Mouse (Mus musculus): ENCODE results near the gene Stim1. TPM values are rescaled to one million over a fixed set of nuclear protein-coding genes. Genes with fewer than 3 reads are reported as not detected.
"Not testable (repeated sequence)": the region's sequence is repeated elsewhere in the genome, so short reads cannot be mapped to it uniquely, and the experiment has no call there.

Gene Stim1
- polyA plus RNA-seq, 1 experiment from 2014 or later: 14.3 TPM

- Histone ChIP-seq H3K4me3 (ENCODE audit: low read depth, low read length) (no peak overlapping the region), H3K9me3 (ENCODE audit: control insufficient read depth, low read length) (no peaks in the 10 kb centered on the region), H3K4me2 (ENCODE audit: low read depth, low read length, severe bottlenecking) (no peak overlapping the region), H3K9ac (ENCODE audit: low read length) (no peak overlapping the region), H3K4me1 (replicated peaks; ENCODE audit: control insufficient read depth, insufficient read depth, low read length) (no peaks in the 10 kb centered on the region), H3K36me3 (ENCODE audit: control insufficient read depth, insufficient read depth, low read length) (no peaks in the 10 kb centered on the region), H3K27ac (ENCODE audit: low read depth, low read length) (no peak overlapping the region), H3K27me3 (ENCODE audit: control insufficient read depth, insufficient read depth, low read length) (no peaks in the 10 kb centered on the region)
- ATAC-seq (replicated peaks; ENCODE audit: low FRiP score) (no peak), DNase-seq (ENCODE audit: low spot score) (peak; percentile 37)
- 94% methylated on average over 5 of the region's 5 CpGs for WGBS
These were observed 209.0 kb downstream of the Stim1 start for GRCm38 (mm10) chr7:102476601-102477000.

- H3K36me3 ChIP-seq (ENCODE audit: control insufficient read depth, insufficient read depth, low read length): no peaks in the 10 kb centered on the region
- H3K9me3 ChIP-seq (ENCODE audit: control insufficient read depth, low read length): no peaks in the 10 kb centered on the region
- no peak overlapping the region for H3K27ac ChIP-seq (ENCODE audit: low read depth, low read length)
- WGBS: 81% methylated on average over 11 of the region's 11 CpGs
- no peak overlapping the region for H3K4me2 ChIP-seq (ENCODE audit: low read depth, low read length, severe bottlenecking)
- ATAC-seq (replicated peaks; ENCODE audit: low FRiP score) (no peak), DNase-seq (ENCODE audit: low spot score) (peak; percentile 51)
- no peak overlapping the region for H3K9ac ChIP-seq (ENCODE audit: low read length)
- H3K4me1 ChIP-seq (replicated peaks; ENCODE audit: control insufficient read depth, insufficient read depth, low read length): no peaks in the 10 kb centered on the region
- H3K4me3 ChIP-seq (ENCODE audit: low read depth, low read length): no peak overlapping the region
- H3K27me3 ChIP-seq (ENCODE audit: control insufficient read depth, insufficient read depth, low read length): no peaks in the 10 kb centered on the region
These were observed 209.8 kb downstream of the Stim1 start for GRCm38 (mm10) chr7:102477377-102477776.

GRCm38 (mm10) chr7:102478425-102478824 lies 210.8 kb downstream of the Stim1 start:
- H3K9me3 ChIP-seq (ENCODE audit: control insufficient read depth, low read length): no peaks in the 10 kb centered on the region
- peak; percentile 25 for DNase-seq (ENCODE audit: low spot score)
- H3K27me3 ChIP-seq (ENCODE audit: control insufficient read depth, insufficient read depth, low read length): no peaks in the 10 kb centered on the region
- H3K4me2 ChIP-seq (ENCODE audit: low read depth, low read length, severe bottlenecking): no peak overlapping the region
- no peaks in the 10 kb centered on the region for H3K4me1 ChIP-seq (replicated peaks; ENCODE audit: control insufficient read depth, insufficient read depth, low read length)
- 89% methylated on average over 4 of the region's 4 CpGs for WGBS
- no peaks in the 10 kb centered on the region for H3K36me3 ChIP-seq (ENCODE audit: control insufficient read depth, insufficient read depth, low read length)
- H3K4me3 ChIP-seq (ENCODE audit: low read depth, low read length): no peak overlapping the region
- no peak overlapping the region for H3K9ac ChIP-seq (ENCODE audit: low read length)
- H3K27ac ChIP-seq (ENCODE audit: low read depth, low read length): no peak overlapping the region
- no peak for ATAC-seq (replicated peaks; ENCODE audit: low FRiP score)

GRCm38 (mm10) chr7:102478926-102479325 lies 211.3 kb downstream of the Stim1 start:
- Histone ChIP-seq H3K9me3 (ENCODE audit: control insufficient read depth, low read length) (no peaks in the 10 kb centered on the region), H3K27ac (ENCODE audit: low read depth, low read length) (no peak overlapping the region), H3K4me2 (ENCODE audit: low read depth, low read length, severe bottlenecking) (no peak overlapping the region), H3K27me3 (ENCODE audit: control insufficient read depth, insufficient read depth, low read length) (no peaks in the 10 kb centered on the region), H3K36me3 (ENCODE audit: control insufficient read depth, insufficient read depth, low read length) (no peaks in the 10 kb centered on the region), H3K9ac (ENCODE audit: low read length) (no peak overlapping the region), H3K4me3 (ENCODE audit: low read depth, low read length) (no peak overlapping the region), H3K4me1 (replicated peaks; ENCODE audit: control insufficient read depth, insufficient read depth, low read length) (no peaks in the 10 kb centered on the region)
- ATAC-seq (replicated peaks; ENCODE audit: low FRiP score) (no peak), DNase-seq (ENCODE audit: low spot score) (peak; percentile 7)
- WGBS: 92% methylated on average over 3 of the region's 3 CpGs

GRCm38 (mm10) chr7:102479368-102480078 lies 211.9 kb downstream of the Stim1 start:
- no peak overlapping the region for H3K9ac ChIP-seq (ENCODE audit: low read length)
- no peaks in the 10 kb centered on the region for H3K9me3 ChIP-seq (ENCODE audit: control insufficient read depth, low read length)
- no peaks in the 10 kb centered on the region for H3K4me1 ChIP-seq (replicated peaks; ENCODE audit: control insufficient read depth, insufficient read depth, low read length)
- ATAC-seq (replicated peaks; ENCODE audit: low FRiP score) (no peak), DNase-seq (ENCODE audit: low spot score) (no peak)
- no peaks in the 10 kb centered on the region for H3K27me3 ChIP-seq (ENCODE audit: control insufficient read depth, insufficient read depth, low read length)
- H3K4me2 ChIP-seq (ENCODE audit: low read depth, low read length, severe bottlenecking): no peak overlapping the region
- H3K4me3 ChIP-seq (ENCODE audit: low read depth, low read length): no peak overlapping the region
- 83% methylated on average over 5 of the region's 5 CpGs for WGBS
- H3K27ac ChIP-seq (ENCODE audit: low read depth, low read length): no peak overlapping the region
- H3K36me3 ChIP-seq (ENCODE audit: control insufficient read depth, insufficient read depth, low read length): no peaks in the 10 kb centered on the region

- ATAC-seq (replicated peaks; ENCODE audit: low FRiP score) (no peak), DNase-seq (ENCODE audit: low spot score) (no peak)
- Histone ChIP-seq H3K4me1 (replicated peaks; ENCODE audit: control insufficient read depth, insufficient read depth, low read length) (no peaks in the 10 kb centered on the region), H3K9me3 (ENCODE audit: control insufficient read depth, low read length) (no peaks in the 10 kb centered on the region), H3K27me3 (ENCODE audit: control insufficient read depth, insufficient read depth, low read length) (no peaks in the 10 kb centered on the region), H3K36me3 (ENCODE audit: control insufficient read depth, insufficient read depth, low read length) (no peaks in the 10 kb centered on the region), H3K4me2 (ENCODE audit: low read depth, low read length, severe bottlenecking) (no peak overlapping the region), H3K4me3 (ENCODE audit: low read depth, low read length) (no peak overlapping the region), H3K9ac (ENCODE audit: low read length) (no peak overlapping the region), H3K27ac (ENCODE audit: low read depth, low read length) (no peak overlapping the region)
- 89% methylated on average over 4 of the region's 4 CpGs for WGBS
These were observed 213.2 kb downstream of the Stim1 start for GRCm38 (mm10) chr7:102480821-102481220.

GRCm38 (mm10) chr7:102481579-102481978 lies 214.0 kb downstream of the Stim1 start, which contains the start of gene Olfr543:
Gene Olfr543 (minus strand): TSS chr7:102481679.
- H3K4me2 ChIP-seq (ENCODE audit: low read depth, low read length, severe bottlenecking): no peak within 1 kb of the TSS
- no peaks in the 10 kb centered on the region for H3K36me3 ChIP-seq (ENCODE audit: control insufficient read depth, insufficient read depth, low read length)
- H3K9me3 ChIP-seq (ENCODE audit: control insufficient read depth, low read length): no peaks in the 10 kb centered on the region
- ATAC-seq (replicated peaks; ENCODE audit: low FRiP score): no peak
- 94% methylated on average over 4 of the region's 4 CpGs for WGBS
- no peak within 1 kb of the TSS for H3K9ac ChIP-seq (ENCODE audit: low read length)
- H3K4me3 ChIP-seq (ENCODE audit: low read depth, low read length): no peak within 1 kb of the TSS
- H3K27me3 ChIP-seq (ENCODE audit: control insufficient read depth, insufficient read depth, low read length): no peaks in the 10 kb centered on the region
- H3K27ac ChIP-seq (ENCODE audit: low read depth, low read length): no peak within 1 kb of the TSS
- no peak for DNase-seq (ENCODE audit: low spot score)
- H3K4me1 ChIP-seq (replicated peaks; ENCODE audit: control insufficient read depth, insufficient read depth, low read length): no peaks in the 10 kb centered on the region

GRCm38 (mm10) chr7:102483665-102484064 lies 216.1 kb downstream of the Stim1 start:
- H3K36me3 ChIP-seq (ENCODE audit: control insufficient read depth, insufficient read depth, low read length): no peaks in the 10 kb centered on the region
- no peak overlapping the region for H3K9ac ChIP-seq (ENCODE audit: low read length)
- no peak overlapping the region for H3K4me2 ChIP-seq (ENCODE audit: low read depth, low read length, severe bottlenecking)
- DNase-seq (ENCODE audit: low spot score) (no peak), ATAC-seq (replicated peaks; ENCODE audit: low FRiP score) (no peak)
- H3K4me1 ChIP-seq (replicated peaks; ENCODE audit: control insufficient read depth, insufficient read depth, low read length): no peaks in the 10 kb centered on the region
- no peak overlapping the region for H3K27ac ChIP-seq (ENCODE audit: low read depth, low read length)
- H3K4me3 ChIP-seq (ENCODE audit: low read depth, low read length): no peak overlapping the region
- H3K27me3 ChIP-seq (ENCODE audit: control insufficient read depth, insufficient read depth, low read length): no peaks in the 10 kb centered on the region
- no peaks in the 10 kb centered on the region for H3K9me3 ChIP-seq (ENCODE audit: control insufficient read depth, low read length)
- WGBS: 93% methylated on average over 2 of the region's 2 CpGs

GRCm38 (mm10) chr7:102484766-102485165 lies 217.2 kb downstream of the Stim1 start:
- not testable (repeated sequence) for H3K4me1 ChIP-seq (replicated peaks; ENCODE audit: control insufficient read depth, insufficient read depth, low read length); H3K9ac ChIP-seq (ENCODE audit: low read length); H3K9me3 ChIP-seq (ENCODE audit: control insufficient read depth, low read length); ATAC-seq (replicated peaks; ENCODE audit: low FRiP score); DNase-seq (ENCODE audit: low spot score); H3K27me3 ChIP-seq (ENCODE audit: control insufficient read depth, insufficient read depth, low read length); H3K36me3 ChIP-seq (ENCODE audit: control insufficient read depth, insufficient read depth, low read length); H3K4me3 ChIP-seq (ENCODE audit: low read depth, low read length); H3K4me2 ChIP-seq (ENCODE audit: low read depth, low read length, severe bottlenecking); H3K27ac ChIP-seq (ENCODE audit: low read depth, low read length)
- 79% methylated on average over 7 of the region's 8 CpGs for WGBS
